Mouse (Mus musculus) thymus, postnatal 36 days (tissue): Measurements from ENCODE around the gene Tmem106c.

ENCODE experiments used
- DNase-seq, 2 experiments: peaks; one replicate each; pipeline ENCODE4 v3.0.0; 2022; ENCODE audit warnings: mixed read lengths in 2 of 2

The Tmem106c gene

GRCm38 (mm10) chr15:97963989-97964835 lies at the start of gene Tmem106c:
Gene Tmem106c, plus strand, starts transcription at chr15:97964200.
- DNase-seq, result peak; percentile 94 to 96

DNA sequence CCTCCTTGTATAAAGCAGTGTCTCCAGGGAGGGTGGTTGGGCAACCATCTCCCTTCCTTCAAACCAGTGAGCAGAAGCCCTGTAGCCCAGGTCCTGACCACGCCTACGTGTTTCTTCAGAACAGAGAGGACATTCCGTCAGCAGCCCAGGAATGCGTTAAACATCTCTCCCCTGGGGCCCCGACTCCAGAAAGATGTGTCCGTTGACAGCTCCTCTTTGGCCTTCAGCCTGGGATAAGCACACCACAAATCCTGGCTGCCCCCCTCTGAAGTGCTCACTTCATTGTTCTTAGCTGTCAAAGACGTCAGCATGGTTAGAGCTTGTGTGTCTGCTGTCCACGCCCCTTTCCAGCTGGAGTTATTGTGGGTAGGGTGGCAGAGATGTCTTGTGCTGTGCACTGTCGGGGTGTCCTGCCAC lies 49.7 kb upstream of the Tmem106c start:
- no peak for DNase-seq

DNA sequence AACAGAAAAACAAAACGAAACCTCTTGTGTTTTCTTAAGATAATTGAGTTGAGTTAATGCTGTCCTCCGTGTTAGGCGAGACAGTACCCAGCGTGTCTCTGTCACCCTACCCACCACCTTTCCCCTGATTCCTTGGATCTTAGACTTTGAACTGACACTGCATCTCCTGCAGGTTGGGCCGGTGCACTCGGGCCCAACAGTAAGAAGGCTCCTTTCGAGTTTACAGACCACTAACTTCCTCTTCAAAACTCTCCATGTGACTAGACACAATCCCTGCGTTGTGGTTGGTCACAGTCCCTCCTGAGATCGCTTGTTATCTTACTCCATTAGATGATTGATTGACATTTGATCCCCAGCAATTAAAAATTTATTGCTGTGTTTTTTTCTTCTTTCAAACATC lies 46.0 kb upstream of the Tmem106c start:
- no peak for DNase-seq

- no peak for DNase-seq
Observed at GRCm38 (mm10) chr15:97919217-97919616, 44.8 kb upstream of the Tmem106c start.

GRCm38 (mm10) chr15:97920306-97920705 lies 43.7 kb upstream of the Tmem106c start:
- no peak for DNase-seq

DNA sequence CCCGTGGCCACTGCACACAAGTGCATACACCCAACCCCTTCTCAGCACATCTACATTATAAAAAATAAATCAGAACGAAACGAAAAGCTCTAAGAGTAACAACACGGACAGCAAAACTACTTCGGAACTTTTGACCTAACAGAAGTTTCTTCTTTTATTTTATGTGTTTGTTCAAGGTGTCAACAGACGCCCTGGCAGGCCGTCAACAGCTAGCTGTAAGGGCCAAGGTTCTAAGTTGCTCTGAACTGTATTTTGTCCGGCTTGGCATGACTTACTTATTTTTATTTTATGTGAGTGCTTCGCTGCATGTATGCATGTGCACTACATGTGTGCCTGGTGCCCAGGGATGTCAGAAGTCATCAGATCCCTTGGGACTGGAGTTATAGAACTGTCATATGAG lies 42.2 kb upstream of the Tmem106c start:
- no peak for DNase-seq

DNA sequence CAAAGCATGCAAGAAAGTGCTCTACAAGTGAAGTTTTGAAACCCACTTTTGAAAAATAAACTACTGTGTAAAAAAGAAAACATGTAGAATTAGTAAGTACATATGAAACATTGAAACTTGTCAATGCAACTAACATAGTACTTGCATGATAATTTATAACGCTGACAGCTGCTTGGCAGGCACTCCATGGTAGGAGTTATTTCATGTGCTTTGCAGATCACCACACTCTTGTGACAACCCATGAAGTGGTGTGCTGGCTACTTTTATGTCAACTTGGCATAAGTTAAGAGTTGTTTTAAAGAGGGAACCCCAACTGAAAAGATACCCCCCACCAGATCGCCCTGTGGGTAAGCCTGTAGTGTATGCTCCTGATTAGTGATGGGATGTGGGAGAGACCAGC lies 41.6 kb upstream of the Tmem106c start:
- DNase-seq, result no peak

DNA sequence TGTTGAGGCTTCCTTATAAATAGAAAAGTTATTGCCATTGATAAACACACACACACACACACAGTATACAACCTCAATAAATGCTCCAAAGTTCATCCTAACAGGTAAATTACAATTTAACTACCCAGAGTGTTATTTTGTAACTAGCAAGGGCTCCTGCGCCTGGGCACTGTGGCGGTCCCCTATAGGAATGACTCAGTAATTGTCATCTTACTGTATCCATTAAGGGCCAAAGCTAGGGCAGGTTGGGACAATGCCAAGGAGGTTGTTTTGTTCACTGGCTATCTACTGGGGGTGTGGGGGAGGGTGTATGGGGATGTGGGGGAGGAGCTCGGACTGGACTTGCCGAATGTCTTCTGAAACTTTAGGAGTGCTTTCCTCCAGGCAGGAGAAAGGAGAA lies 37.0 kb upstream of the Tmem106c start:
- DNase-seq, result no peak

GRCm38 (mm10) chr15:97927821-97928220 lies 36.2 kb upstream of the Tmem106c start:
- no peak for DNase-seq

DNA sequence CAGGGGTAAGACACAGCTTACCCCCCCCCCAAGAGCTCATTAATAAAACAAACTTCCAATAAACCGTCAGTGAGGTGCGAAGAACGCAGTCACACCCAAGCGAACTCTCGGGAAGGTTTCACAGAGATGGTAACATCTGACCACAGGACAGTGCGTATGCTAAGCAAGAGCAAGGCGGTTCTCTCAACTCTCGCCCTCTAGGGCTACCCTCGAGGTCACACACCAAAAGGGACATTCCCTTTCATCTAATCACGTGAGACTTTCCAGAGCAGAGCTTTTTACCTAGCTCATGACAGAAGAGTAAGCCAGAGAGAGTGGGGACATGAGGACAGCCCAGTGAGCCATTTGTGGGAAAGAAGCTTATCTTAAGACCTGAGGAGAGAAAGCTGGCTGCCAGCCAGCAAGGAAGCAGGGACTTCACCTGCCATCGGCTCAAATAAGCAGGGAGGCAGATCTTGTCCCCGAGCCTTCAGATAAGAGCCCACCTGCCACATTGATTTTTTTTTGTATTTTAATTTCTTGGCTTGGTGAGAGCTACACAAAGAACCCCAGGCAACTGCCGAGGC lies 34.7 kb upstream of the Tmem106c start:
- DNase-seq, result no peak

GRCm38 (mm10) chr15:97932441-97932840 lies 31.6 kb upstream of the Tmem106c start:
- DNase-seq, result no peak

GRCm38 (mm10) chr15:97938580-97938979 lies 25.4 kb upstream of the Tmem106c start:
- DNase-seq, result no peak

DNA sequence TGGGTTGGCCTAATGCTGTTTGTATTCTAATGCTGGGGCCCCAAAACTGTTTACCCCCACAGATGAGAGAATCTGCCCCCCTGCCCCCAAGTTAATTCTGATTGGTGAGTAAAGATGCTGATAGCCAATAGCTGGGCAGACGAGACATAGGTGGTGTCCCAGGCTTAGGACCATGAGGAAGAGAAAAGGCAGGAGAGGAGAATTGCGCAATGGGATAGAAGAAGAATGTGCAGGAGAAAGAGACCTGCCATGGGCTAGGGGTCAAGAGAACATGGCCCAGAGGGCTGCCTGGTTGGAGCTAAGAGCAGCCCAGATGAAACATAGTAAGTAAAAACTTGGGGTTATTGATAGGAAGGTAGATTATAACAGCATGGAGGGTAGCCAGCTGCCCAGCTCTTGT lies 23.9 kb upstream of the Tmem106c start:
- no peak for DNase-seq

DNA sequence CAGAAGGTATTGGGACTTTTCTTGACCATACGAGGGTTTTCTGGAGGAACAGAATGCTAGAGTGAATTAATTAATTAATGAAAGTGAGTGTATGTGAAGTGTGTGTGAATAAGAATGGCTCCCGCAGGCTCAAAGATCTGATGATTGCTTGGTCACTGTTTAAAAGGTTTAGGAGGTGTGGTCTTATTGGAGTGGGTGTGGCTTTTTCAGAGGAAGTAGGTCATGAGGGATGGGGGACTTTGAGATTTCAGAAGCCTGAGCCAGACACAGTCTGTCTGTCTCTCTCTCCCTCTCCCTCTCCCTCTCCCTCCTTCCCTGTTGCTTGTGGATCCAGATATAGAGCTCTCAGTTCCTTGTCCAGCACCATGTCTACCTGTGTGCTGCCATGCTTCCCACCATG lies 22.7 kb upstream of the Tmem106c start:
- DNase-seq, result no peak

DNA sequence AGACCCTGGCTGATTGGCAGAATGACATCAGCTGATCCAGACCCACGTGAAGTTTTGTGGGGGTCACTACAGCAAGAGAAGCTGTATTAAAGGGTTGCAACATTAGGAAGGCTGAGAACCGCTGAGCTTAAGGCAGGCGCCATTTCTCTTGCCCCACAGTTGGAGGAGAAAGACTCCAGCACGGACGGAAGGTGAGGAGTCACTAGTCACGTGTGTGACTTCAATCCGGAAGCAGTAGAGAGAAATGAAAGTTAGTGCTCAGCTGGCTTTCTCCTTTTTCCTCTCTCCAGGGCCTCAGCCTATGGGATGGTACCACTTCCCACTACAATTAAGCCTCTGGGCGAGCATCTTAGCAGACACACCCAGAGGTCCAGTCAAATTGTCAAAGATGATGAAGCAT lies 21.5 kb upstream of the Tmem106c start:
- no peak for DNase-seq

GRCm38 (mm10) chr15:97943356-97943755 lies 20.6 kb upstream of the Tmem106c start:
- DNase-seq, result no peak

GRCm38 (mm10) chr15:97944919-97945574 lies 19.0 kb upstream of the Tmem106c start:
- no peak for DNase-seq

DNA sequence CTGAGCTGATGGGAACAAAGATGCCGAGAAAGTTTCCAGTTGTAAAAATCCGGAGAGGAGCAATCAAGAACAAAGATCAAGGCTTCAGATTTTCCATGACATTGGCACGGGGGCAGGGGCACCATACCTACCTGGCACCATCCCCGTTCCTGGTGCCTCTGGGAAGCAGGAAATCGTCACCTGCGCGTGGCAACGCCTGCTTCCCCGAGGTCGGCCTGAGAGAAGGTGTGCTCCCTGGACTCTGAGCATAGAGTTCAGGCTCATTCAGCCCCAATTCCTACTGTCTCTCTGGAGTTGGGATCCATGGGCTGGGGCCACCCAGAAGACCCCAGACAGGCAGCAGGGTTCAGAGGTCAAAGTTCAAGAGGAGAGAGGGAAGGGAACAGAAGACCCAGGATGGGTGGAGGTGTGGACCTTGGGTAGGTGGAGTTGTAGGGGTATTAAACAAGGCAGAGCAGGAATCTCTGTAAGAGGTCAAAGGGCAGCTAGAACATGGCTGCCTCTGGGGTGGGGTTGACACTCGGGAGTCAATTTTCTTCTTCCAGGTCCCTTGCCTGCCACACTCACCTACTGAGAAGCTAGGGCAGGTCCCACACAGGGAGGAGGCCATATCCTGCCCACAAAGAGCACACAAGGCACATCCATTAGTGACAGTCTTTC lies 18.2 kb upstream of the Tmem106c start:
- DNase-seq, result no peak

GRCm38 (mm10) chr15:97948720-97949119 lies 15.3 kb upstream of the Tmem106c start:
- DNase-seq, result no peak

GRCm38 (mm10) chr15:97949706-97950105 lies 14.3 kb upstream of the Tmem106c start:
- no peak for DNase-seq

DNA sequence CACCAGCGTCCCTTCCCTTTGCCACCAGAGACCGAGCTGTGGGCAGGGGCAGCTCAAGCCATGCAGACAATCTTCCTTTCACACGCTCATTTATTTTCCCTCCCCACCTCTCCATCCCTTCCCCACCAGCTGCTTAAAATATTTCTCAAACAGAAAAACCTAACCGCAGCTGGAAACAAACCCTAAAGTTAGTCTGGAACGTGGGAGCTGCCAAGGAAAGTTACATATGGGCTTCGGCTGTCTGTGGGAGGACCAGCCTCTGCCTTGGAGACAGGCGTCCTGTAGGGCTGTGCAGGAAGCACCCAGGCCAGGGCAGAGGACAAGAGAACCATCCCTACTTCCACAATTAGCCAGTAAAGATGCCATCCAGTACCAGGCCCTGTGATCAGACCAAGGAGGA lies 13.8 kb upstream of the Tmem106c start:
- no peak for DNase-seq

GRCm38 (mm10) chr15:97952137-97952888 lies 11.7 kb upstream of the Tmem106c start:
- peak; percentile 56 to 58 for DNase-seq

- no peak for DNase-seq
Observed at GRCm38 (mm10) chr15:97952889-97953189, 11.2 kb upstream of the Tmem106c start.
